Mouse (Mus musculus): ENCODE data around the gene Ghr. TPM values are rescaled to one million over a fixed set of nuclear protein-coding genes. Genes with fewer than 3 reads are reported as not detected.

Gene Ghr
- polyA plus RNA-seq, 1 experiment from 2014 or later: 65.6 TPM

DNA sequence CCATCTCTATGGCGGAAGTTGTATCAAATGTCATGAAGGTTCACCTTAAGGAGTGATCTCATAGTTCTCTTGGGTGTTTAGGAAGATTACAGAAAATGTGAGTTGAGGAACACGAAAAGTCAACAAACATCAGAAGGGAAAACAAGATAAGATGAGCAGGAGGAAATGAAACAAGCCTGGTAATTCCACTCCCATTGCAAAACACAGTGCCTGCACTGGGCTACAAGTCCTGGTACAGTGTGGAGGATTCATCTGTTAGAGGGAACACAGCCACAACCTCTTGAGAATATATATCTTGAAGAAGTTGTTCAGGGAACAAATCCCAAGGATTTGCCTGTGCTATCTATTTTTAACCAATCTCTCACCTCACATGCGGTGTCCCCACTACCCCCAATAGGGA is 24.8 kb downstream of the Ghr start:
- 68% methylated on average over 3 of the region's 3 CpGs for WGBS (ENCODE audit: insufficient replicate concordance)
- no peaks in the 10 kb centered on the region for H3K27me3 ChIP-seq (ENCODE audit: insufficient read depth, low read length)
- no peaks in the 10 kb centered on the region for H3K9me3 ChIP-seq (ENCODE audit: low read length)
- no peak overlapping the region for H3K4me2 ChIP-seq (ENCODE audit: low read depth, low read length)
- no peaks in the 10 kb centered on the region for H3K4me1 ChIP-seq (ENCODE audit: insufficient read depth)
- DNase-seq: no peak
- no peak for TF ChIP-seq EP300 (IDR thresholded peaks at IDR 0.05; ENCODE audit: low read depth)
- no peak for TF ChIP-seq CTCF (IDR thresholded peaks at IDR 0.05; ENCODE audit: low read depth)
- no peak overlapping the region for H3K9ac ChIP-seq (replicated peaks)
- H3K36me3 ChIP-seq (replicated peaks; ENCODE audit: insufficient read depth, low read length): no peaks in the 10 kb centered on the region
- no peak overlapping the region for H3K4me3 ChIP-seq (ENCODE audit: low read depth, low read length)
- no peak overlapping the region for H3K27ac ChIP-seq (ENCODE audit: low read depth)
- ATAC-seq: no peak

DNA sequence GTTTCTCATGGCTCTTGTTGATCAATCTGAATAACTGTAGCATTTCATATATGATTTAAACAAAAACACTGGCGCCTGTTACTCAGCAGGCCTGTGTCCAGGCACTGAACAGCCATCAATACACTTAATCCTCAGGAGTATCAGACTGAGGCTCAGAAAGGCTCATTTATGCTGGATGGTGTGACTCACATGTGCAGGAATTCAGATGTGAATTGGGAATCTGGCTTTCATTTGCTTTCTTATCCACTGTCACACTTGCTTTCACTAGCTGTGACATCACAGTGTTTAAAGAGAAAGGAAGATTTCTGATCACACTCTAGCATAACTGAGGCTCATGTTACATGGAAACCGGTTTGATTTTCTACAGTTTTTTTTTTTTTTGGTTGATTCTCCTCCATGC is 39.0 kb downstream of the Ghr start:
- no peak for ATAC-seq
- no peak overlapping the region for H3K27ac ChIP-seq (ENCODE audit: low read depth)
- no peaks in the 10 kb centered on the region for H3K9me3 ChIP-seq (ENCODE audit: low read length)
- no peak for DNase-seq
- H3K36me3 ChIP-seq (replicated peaks; ENCODE audit: insufficient read depth, low read length): no peaks in the 10 kb centered on the region
- H3K4me3 ChIP-seq (ENCODE audit: low read depth, low read length): no peak overlapping the region
- H3K27me3 ChIP-seq (ENCODE audit: insufficient read depth, low read length): no peaks in the 10 kb centered on the region
- no peaks in the 10 kb centered on the region for H3K4me1 ChIP-seq (ENCODE audit: insufficient read depth)
- TF ChIP-seq EP300 (IDR thresholded peaks at IDR 0.05; ENCODE audit: low read depth) (no peak), CTCF (IDR thresholded peaks at IDR 0.05; ENCODE audit: low read depth) (no peak)
- H3K4me2 ChIP-seq (ENCODE audit: low read depth, low read length): no peak overlapping the region
- no peak overlapping the region for H3K9ac ChIP-seq (replicated peaks)
- 74% methylated on average over 2 of the region's 2 CpGs for WGBS (ENCODE audit: insufficient replicate concordance)

DNA sequence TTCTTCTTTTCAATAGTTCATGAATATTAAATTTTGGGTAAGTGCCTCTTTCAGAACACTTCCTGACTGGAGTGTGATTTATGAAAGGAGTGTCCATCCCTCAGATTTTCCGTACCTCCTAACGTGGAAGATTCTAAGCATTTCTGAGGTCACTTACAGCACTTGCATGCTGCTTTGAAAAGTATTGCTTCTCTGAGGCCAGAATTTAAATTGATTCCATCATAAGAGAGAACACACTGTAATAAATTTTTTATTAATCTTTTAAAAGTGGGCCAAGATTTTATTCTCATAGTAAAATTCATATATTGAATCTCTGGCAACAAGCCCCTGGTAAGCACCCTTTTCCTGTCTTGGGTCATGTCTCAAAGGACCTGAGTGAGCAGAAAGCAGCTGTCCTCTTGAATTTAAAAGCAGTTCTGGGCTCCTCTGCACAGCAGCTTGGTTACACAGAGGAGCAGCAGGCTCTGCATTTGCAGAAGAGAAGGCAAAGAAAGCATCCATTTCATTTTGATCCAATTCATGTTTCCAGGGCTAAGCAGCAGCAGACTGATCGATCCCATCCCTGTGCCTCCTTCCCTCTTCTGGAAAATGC is 46.9 kb downstream of the Ghr start:
- H3K36me3 ChIP-seq (replicated peaks; ENCODE audit: insufficient read depth, low read length): no peaks in the 10 kb centered on the region
- WGBS (ENCODE audit: insufficient replicate concordance): 79% methylated on average over 3 of the region's 3 CpGs
- H3K9me3 ChIP-seq (ENCODE audit: low read length): no peaks in the 10 kb centered on the region
- H3K4me2 ChIP-seq (ENCODE audit: low read depth, low read length): no peak overlapping the region
- no peak overlapping the region for H3K4me3 ChIP-seq (ENCODE audit: low read depth, low read length)
- no peaks in the 10 kb centered on the region for H3K4me1 ChIP-seq (ENCODE audit: insufficient read depth)
- no peak overlapping the region for H3K9ac ChIP-seq (replicated peaks)
- TF ChIP-seq CTCF (IDR thresholded peaks at IDR 0.05; ENCODE audit: low read depth): no peak
- TF ChIP-seq EP300 (IDR thresholded peaks at IDR 0.05; ENCODE audit: low read depth): no peak
- H3K27me3 ChIP-seq (ENCODE audit: insufficient read depth, low read length): no peaks in the 10 kb centered on the region
- DNase-seq (no peak), ATAC-seq (no peak)
- no peak overlapping the region for H3K27ac ChIP-seq (ENCODE audit: low read depth)

DNA sequence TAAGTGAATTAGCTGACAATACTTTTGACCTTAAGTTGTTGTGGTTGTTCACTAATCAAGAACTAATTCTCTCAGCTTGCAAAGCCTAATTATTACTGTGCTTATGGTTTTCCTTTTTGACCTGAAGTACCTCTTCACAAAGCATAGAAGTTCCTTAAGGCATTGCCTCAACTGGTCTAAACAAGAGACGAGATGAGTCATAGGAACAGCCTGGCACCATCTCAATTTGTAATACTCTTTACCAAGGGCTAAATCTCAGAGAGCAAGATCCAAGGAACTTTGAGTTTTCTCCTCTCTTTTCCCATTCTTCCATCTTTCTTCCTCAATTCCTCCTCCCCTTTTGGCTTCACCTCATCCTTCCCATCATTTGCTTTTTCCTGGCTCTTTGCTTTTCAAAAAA is 69.3 kb downstream of the Ghr start:
- H3K4me1 ChIP-seq (ENCODE audit: insufficient read depth): no peaks in the 10 kb centered on the region
- H3K27me3 ChIP-seq (ENCODE audit: insufficient read depth, low read length): no peaks in the 10 kb centered on the region
- H3K9me3 ChIP-seq (ENCODE audit: low read length): no peaks in the 10 kb centered on the region
- H3K27ac ChIP-seq (ENCODE audit: low read depth): no peak overlapping the region
- 70% methylated on average over 1 of the region's 1 CpGs for WGBS (ENCODE audit: insufficient replicate concordance)
- no peak overlapping the region for H3K9ac ChIP-seq (replicated peaks)
- H3K4me3 ChIP-seq (ENCODE audit: low read depth, low read length): no peak overlapping the region
- H3K4me2 ChIP-seq (ENCODE audit: low read depth, low read length): no peak overlapping the region
- no peak for TF ChIP-seq CTCF (IDR thresholded peaks at IDR 0.05; ENCODE audit: low read depth)
- TF ChIP-seq EP300 (IDR thresholded peaks at IDR 0.05; ENCODE audit: low read depth): no peak
- DNase-seq (no peak), ATAC-seq (no peak)
- no peaks in the 10 kb centered on the region for H3K36me3 ChIP-seq (replicated peaks; ENCODE audit: insufficient read depth, low read length)

DNA sequence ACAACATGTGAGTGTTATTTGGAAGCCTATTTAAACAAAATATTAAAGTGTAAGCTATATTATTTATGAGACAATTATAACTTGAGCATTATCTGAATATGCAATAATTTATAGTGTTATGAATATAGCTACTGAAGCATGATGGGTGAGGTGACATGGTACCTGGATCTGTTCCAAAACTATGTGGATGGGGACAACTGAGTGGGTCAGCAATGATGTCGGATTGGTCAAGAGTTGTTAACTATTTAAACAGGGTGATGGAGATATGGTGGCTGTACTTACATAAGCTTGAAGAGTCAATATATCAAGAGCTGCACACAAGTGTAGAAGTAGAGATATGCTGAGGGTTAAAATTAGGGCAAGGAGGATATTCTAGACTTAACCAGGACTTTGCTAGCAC is 70.9 kb downstream of the Ghr start:
- Histone ChIP-seq H3K4me1 (ENCODE audit: insufficient read depth) (no peaks in the 10 kb centered on the region), H3K4me3 (ENCODE audit: low read depth, low read length) (no peak overlapping the region), H3K9me3 (ENCODE audit: low read length) (no peaks in the 10 kb centered on the region), H3K36me3 (replicated peaks; ENCODE audit: insufficient read depth, low read length) (no peaks in the 10 kb centered on the region), H3K27me3 (ENCODE audit: insufficient read depth, low read length) (no peaks in the 10 kb centered on the region), H3K9ac (replicated peaks) (no peak overlapping the region), H3K27ac (ENCODE audit: low read depth) (no peak overlapping the region), H3K4me2 (ENCODE audit: low read depth, low read length) (no peak overlapping the region)
- TF ChIP-seq CTCF (IDR thresholded peaks at IDR 0.05; ENCODE audit: low read depth) (no peak), EP300 (IDR thresholded peaks at IDR 0.05; ENCODE audit: low read depth) (no peak)
- DNase-seq (no peak), ATAC-seq (no peak)
- 40% methylated on average over 1 of the region's 1 CpGs for WGBS (ENCODE audit: insufficient replicate concordance)

DNA sequence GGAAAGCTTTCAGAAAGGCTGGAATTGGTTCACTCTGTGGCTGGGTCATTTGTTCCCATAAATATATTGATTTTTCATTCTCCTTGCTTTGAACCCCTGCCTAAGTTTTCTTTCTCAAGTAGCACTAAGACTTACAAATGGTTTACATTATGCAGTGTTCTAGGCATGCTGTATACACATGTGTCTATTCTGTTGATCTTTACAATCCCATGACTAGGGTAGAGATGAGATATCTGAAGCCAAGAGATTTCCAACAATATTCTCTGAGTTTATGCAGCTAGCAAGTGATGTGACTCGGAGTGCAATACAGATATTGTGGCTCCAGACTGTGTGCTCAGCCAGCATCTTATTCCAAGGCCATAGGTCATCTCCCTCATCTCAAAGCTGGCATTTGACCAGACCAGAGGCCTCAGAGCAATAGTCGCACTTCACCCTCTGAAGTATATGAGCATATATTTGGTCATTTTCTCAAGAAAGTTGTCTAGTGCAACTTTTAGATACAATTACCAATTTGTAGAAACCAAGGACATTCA is 71.6 kb downstream of the Ghr start:
- no peaks in the 10 kb centered on the region for H3K27me3 ChIP-seq (ENCODE audit: insufficient read depth, low read length)
- H3K36me3 ChIP-seq (replicated peaks; ENCODE audit: insufficient read depth, low read length): no peaks in the 10 kb centered on the region
- 78% methylated on average over 2 of the region's 2 CpGs for WGBS (ENCODE audit: insufficient replicate concordance)
- H3K4me2 ChIP-seq (ENCODE audit: low read depth, low read length): no peak overlapping the region
- no peak for DNase-seq
- no peak overlapping the region for H3K9ac ChIP-seq (replicated peaks)
- H3K9me3 ChIP-seq (ENCODE audit: low read length): no peaks in the 10 kb centered on the region
- no peak for ATAC-seq
- H3K27ac ChIP-seq (ENCODE audit: low read depth): no peak overlapping the region
- H3K4me1 ChIP-seq (ENCODE audit: insufficient read depth): no peaks in the 10 kb centered on the region
- TF ChIP-seq CTCF (IDR thresholded peaks at IDR 0.05; ENCODE audit: low read depth): no peak
- no peak for TF ChIP-seq EP300 (IDR thresholded peaks at IDR 0.05; ENCODE audit: low read depth)
- no peak overlapping the region for H3K4me3 ChIP-seq (ENCODE audit: low read depth, low read length)
